Mouse (Mus musculus) small intestine, adult 2 months (tissue): ENCODE data around the gene Pdgfd. TPM values are rescaled to one million over a fixed set of nuclear protein-coding genes. Genes with fewer than 3 reads are reported as not detected.

Experiments used
- H3K27ac ChIP-seq: fragments of 200-500 bp; 2 replicates; pipeline ENCODE4 v1.5.1; 2012; ENCODE audit warnings: low read depth, low read length, control low read depth, inconsistent platforms; ENCODE audit not compliant: insufficient read depth
- H3K27me3 ChIP-seq: fragments of 200-500 bp; 2 replicates; pipeline ENCODE4 v1.6.1; 2012; ENCODE audit warnings: mild to moderate bottlenecking, moderate library complexity, low read length, inconsistent platforms; ENCODE audit not compliant: control insufficient read depth, insufficient read depth
- H3K36me3 ChIP-seq: fragments of 200-500 bp; 2 replicates; pipeline ENCODE4 v1.6.1; 2012; ENCODE audit warnings: mild to moderate bottlenecking, low read length, control low read depth, inconsistent platforms; ENCODE audit not compliant: control insufficient read depth, insufficient read depth
- H3K4me1 ChIP-seq: fragments of 200-500 bp; 2 replicates; pipeline ENCODE4 v1.6.1; 2012; ENCODE audit warnings: low read length, inconsistent platforms, mixed read lengths; ENCODE audit not compliant: control insufficient read depth, insufficient read depth, insufficient read length
- H3K4me3 ChIP-seq: fragments of 200-500 bp; 2 replicates; pipeline ENCODE4 v1.5.1; 2012; ENCODE audit warnings: low read depth, mild to moderate bottlenecking, control low read depth, inconsistent platforms, low read length, moderate library complexity
- CTCF ChIP-seq: fragments of 200-500 bp; IDR thresholded peaks from 2 replicates; pipeline ENCODE4 v1.5.1; 2012; ENCODE audit warnings: low read depth, mild to moderate bottlenecking, control low read depth, inconsistent platforms, low read length, moderate library complexity, mixed read lengths; ENCODE audit not compliant: insufficient replicate concordance, insufficient read length; ENCODE audit errors: extremely low read depth
- POLR2A ChIP-seq: fragments of 200-500 bp; IDR thresholded peaks from 2 replicates; pipeline ENCODE4 v1.6.1; 2012; ENCODE audit warnings: low read depth, mild to moderate bottlenecking, control low read depth, inconsistent platforms, low read length, moderate library complexity
- WGBS: fragments of 180-500 bp; shearing (Covaris S2); methylation state at CpG from one replicate; pipeline ENCODE4 v1.1.7; 2018; 5-methylcytosine and 5-hydroxymethylcytosine counted together
- polyA plus RNA-seq: library from polyadenylated mRNA; depleted of rRNA; stranded (reverse); fragments of >200 nt; gene quantifications from 2 replicates; pipeline ENCODE4 v1.2.3, GENCODE M21; 2012

The Pdgfd gene
- polyA plus RNA-seq, 1 experiment = 0.46 TPM

DNA sequence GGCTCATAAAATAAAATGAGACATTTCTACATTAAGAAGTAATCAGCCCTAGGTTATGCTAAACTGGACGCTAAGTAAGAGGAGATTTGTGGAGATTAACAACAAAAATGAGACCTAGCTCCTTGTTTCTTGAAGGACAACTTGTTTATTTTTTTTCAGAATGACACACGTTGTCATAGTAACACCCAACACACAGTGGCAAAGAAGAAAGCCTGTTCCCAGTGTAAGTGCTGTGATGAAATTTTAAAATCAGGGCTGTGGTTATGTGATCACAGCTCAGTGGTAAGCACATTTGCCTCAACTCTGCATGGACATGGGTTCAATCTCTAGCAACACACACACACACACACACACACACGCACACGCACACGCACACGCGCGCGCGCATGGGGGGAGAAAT, 174.5 kb downstream of the Pdgfd start:
- TF ChIP-seq POLR2A (no peak), CTCF (no peak)
- Histone ChIP-seq H3K4me1 (no peaks in the 10 kb centered on the region), H3K27ac (no peak overlapping the region), H3K27me3 (no peaks in the 10 kb centered on the region), H3K36me3 (no peaks in the 10 kb centered on the region), H3K4me3 (no peak overlapping the region)
- 92% methylated on average over 10 of the region's 10 CpGs for WGBS

DNA sequence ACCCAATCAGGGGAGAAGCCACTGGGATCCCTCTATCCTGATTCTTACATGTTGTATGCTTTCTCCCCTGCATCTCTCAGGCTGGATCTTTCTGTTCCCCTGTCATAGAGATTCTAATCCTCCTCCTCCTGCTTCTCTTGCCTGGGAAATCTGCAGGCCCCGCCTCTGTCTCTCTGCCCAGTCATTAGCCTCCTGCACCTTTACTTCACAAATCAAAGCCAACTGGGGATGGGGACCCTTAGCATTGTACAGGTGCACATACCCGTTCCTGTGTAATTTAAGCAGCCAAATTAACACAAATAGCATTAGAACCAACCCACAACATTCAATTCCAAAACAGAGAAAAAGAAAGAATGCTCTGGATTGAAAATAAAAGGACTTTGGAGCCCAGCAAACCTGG, 176.1 kb downstream of the Pdgfd start:
- H3K4me1 ChIP-seq = no peaks in the 10 kb centered on the region
- H3K27ac ChIP-seq = no peak overlapping the region
- H3K27me3 ChIP-seq = no peaks in the 10 kb centered on the region
- TF ChIP-seq CTCF (no peak), POLR2A (no peak)
- no peak overlapping the region for H3K4me3 ChIP-seq
- 47% methylated on average over 2 of the region's 2 CpGs for WGBS
- H3K36me3 ChIP-seq = no peaks in the 10 kb centered on the region

DNA sequence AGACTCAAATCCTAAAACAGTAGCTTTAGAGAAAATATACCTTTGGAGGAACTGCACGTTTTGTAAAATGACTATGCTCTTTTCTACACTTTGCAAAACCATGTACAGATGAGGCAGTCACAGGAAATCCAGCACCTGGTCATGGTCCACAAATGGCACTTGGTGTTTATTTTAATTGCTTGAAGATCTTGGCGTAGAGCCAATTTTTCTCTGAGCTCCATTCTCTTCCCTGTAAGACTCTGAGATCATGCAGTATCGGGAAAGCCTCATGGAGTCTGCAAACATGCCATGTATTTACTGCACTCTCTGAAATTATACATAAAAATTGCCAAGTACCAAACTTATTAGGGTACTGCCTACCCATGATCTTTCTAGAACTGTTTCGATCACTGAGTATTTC, 176.5 kb downstream of the Pdgfd start:
- no peaks in the 10 kb centered on the region for H3K36me3 ChIP-seq
- H3K4me1 ChIP-seq = no peaks in the 10 kb centered on the region
- WGBS = 30% methylated on average over 4 of the region's 4 CpGs
- H3K27me3 ChIP-seq = no peaks in the 10 kb centered on the region
- TF ChIP-seq CTCF (no peak), POLR2A (no peak)
- H3K27ac ChIP-seq = no peak overlapping the region
- H3K4me3 ChIP-seq = no peak overlapping the region

DNA sequence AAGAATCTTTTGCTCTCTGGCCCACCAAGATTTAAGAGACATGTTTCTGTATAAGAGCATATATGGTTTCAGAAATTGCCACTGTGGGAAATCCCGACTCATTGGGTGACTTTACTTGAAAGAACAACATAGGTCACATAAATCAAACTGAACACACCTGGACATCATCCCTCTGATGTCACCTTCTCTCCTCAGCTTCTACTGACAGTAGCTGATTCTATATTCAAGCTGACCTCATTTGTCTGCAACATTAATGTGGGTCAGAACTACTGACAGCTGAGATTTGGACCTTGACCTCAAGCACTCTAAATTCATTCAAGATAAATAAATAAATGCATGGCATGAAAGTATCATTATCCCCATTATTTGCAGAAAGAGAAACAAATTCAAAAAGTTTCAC, 177.0 kb downstream of the Pdgfd start:
- Histone ChIP-seq H3K36me3 (no peaks in the 10 kb centered on the region), H3K4me3 (no peak overlapping the region), H3K4me1 (no peaks in the 10 kb centered on the region), H3K27ac (no peak overlapping the region), H3K27me3 (no peaks in the 10 kb centered on the region)
- WGBS = 36% methylated on average over 1 of the region's 1 CpGs
- TF ChIP-seq POLR2A (no peak), CTCF (no peak)

DNA sequence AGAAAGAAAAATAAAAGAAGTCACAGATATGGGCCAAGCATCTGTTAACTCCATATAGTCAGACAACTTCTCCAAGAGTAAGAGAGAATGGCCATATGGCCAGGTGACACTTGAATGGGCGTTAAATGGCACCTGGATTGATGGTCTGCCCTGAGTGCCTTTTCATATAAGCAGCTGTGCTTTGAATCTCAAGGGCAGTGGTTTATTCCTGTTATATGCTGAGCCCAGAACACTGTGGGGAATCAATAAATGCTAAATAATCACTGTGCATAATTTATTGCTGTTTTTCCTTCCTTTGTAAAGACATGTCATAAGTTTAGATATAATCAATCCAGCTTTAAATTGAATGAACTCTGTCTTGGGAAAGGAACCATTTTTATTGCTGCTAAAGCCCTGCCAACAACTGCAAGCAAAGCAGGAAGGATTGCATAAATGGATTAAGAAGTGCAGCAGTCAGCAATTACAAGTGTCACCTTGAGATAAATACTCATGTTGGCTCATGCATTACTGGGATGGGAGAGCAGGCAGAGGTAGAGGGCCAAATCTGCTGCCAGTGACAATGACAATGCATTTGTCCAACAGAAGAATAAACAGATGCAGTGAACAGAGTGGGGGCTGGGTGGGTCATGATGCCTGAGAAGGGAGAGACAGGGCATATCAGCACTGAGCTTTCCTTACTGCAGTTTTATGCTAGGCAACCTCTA, 185.0 kb downstream of the Pdgfd start:
- Histone ChIP-seq H3K27me3 (no peaks in the 10 kb centered on the region), H3K4me3 (no peak overlapping the region), H3K4me1 (no peaks in the 10 kb centered on the region), H3K36me3 (no peaks in the 10 kb centered on the region), H3K27ac (no peak overlapping the region)
- TF ChIP-seq CTCF (no peak), POLR2A (no peak)
- 53% methylated on average over 1 of the region's 1 CpGs for WGBS

DNA sequence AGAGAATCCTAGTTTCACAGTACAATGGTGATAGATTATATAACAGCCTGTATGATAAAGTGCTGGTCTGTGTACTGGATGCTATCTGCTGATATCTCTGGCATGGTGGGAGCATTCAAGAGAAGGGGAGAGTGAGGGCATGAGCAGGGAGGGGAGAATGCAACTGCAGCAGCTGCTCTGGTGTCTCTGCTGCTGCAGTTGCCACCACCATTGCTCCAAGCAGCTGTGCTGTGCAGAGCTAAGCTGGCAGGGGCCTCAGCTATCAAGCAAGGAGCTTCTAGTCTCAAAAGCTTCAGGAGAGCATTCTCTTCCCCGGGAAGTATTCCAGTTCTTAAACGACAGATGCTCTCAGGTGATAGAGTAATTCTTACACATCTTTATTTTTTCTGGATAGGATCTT, 192.4 kb downstream of the Pdgfd start:
- no peak overlapping the region for H3K27ac ChIP-seq
- WGBS = 80% methylated on average over 2 of the region's 2 CpGs
- H3K4me1 ChIP-seq = no peaks in the 10 kb centered on the region
- H3K36me3 ChIP-seq = no peaks in the 10 kb centered on the region
- H3K4me3 ChIP-seq = no peak overlapping the region
- H3K27me3 ChIP-seq = no peaks in the 10 kb centered on the region
- TF ChIP-seq POLR2A (no peak), CTCF (no peak)

DNA sequence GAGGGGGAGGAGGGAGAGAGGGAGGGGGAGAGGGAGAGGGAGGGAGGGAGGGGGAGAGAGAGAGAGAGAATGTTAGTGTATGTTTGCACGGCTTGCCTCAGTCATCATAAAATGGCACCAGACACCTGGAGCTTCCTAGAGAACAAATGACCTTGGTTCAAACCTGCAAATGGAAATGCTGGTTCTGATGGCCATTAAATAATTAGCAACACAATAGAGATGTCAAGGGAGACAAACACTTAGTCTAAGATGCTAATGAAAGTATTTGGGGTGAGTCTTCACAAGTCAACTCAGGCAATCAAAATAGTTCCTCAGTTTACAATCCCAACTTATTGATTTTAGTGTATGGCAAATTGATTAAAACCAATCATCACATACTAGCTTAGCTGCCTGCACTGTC, 198.2 kb downstream of the Pdgfd start:
- no peak for TF ChIP-seq CTCF
- no peak for TF ChIP-seq POLR2A
- 50% methylated on average over 1 of the region's 1 CpGs for WGBS
- no peak overlapping the region for H3K27ac ChIP-seq
- no peaks in the 10 kb centered on the region for H3K36me3 ChIP-seq
- H3K27me3 ChIP-seq = no peaks in the 10 kb centered on the region
- H3K4me3 ChIP-seq = no peak overlapping the region
- no peaks in the 10 kb centered on the region for H3K4me1 ChIP-seq

DNA sequence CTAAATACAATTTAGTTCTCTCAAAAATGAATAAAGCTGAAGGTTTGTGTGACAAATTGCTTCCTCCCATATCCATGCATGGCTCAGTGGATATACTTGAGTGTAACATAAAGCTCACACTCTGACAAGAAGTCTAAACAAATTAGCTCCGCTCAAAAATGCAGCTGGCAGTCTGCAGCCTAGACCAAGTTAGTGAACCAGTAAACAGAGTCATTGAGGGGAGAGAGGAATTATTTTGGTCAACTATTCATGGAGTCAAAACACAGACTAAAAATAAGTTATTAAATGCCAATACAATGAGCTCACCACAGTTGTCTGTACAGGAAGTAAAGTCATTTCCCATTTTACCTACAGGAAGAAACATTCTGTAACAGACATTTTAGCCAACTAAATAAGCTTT, 233.4 kb downstream of the Pdgfd start:
- TF ChIP-seq CTCF = no peak
- TF ChIP-seq POLR2A = no peak
- 48% methylated on average over 1 of the region's 1 CpGs for WGBS

More for the DNA sequence above, 233.4 kb downstream of the Pdgfd start:
- no peak overlapping the region for H3K27ac ChIP-seq
- H3K36me3 ChIP-seq = no peaks in the 10 kb centered on the region
- H3K4me1 ChIP-seq = no peaks in the 10 kb centered on the region
- no peaks in the 10 kb centered on the region for H3K27me3 ChIP-seq
- no peak overlapping the region for H3K4me3 ChIP-seq
